Mouse (Mus musculus): ENCODE measurements around the gene Pde4b. TPM values are rescaled to one million over a fixed set of nuclear protein-coding genes. Genes with fewer than 3 reads are reported as not detected.

The Pde4b gene
- total RNA-seq, 4 experiments from 2014 or later: 53.6 to 108 (median 62.0) TPM

DNA sequence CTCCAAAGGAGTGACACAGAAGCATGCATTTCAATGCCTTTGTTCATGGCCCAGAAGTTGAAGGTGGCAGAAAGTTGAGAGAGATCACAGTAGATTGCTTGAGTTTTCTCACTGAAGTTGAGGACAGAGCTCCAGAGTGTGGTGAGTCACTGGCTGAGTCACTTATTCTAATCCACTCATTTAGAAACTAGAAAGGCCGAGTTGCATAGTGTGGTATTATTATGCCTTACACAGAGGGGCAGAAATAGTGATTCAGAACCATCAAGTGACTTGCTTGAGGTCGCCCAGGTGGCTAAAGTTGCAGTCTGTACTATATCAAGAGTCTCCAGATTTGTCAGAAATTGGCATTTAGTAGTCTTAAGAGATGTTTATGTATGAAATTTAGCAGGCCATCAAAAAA, 306.3 kb downstream of the Pde4b start:
- DNase-seq (ENCODE audit: low spot score in 2 of 2): no peak

DNA sequence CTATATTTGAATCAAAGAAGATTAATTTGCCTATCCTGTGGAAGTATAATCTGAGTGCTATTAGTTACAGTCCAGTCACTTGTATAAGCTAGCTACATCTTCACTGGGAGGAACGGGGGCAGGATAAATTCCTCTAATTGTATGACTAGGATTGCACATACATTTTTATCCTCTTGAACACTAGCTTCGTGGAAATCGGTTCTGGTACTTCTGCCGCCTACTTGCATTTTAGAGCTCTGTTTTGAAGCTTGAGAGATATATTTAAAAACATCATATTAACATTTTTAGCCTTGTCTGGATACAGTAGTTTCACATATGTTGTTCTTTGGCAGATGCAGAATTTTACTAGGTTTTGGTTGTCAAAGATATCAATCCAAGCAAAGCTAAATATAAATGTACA, 310.0 kb downstream of the Pde4b start:
- DNase-seq (ENCODE audit: low spot score in 2 of 2): no peak

DNA sequence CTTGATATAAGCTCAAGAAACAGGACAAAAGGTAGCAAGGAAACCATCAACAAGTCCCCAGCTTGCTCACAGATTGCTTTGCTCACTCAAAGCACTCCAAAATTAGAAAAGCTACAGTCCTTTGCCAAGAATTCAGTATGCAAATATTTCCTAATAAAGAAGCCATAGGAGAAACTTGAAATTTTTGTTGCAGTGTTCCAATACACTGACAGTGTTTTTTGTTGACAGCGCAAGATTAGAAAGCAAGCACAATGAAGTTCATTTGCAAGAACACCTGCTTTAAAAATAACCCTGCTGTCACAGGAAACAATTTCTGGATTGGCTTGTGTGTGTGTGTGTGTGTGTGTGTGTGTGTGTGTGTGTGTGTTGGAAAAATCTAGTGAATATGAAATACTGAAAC, 311.2 kb downstream of the Pde4b start:
- no peak for DNase-seq (ENCODE audit: low spot score in 2 of 2)

DNA sequence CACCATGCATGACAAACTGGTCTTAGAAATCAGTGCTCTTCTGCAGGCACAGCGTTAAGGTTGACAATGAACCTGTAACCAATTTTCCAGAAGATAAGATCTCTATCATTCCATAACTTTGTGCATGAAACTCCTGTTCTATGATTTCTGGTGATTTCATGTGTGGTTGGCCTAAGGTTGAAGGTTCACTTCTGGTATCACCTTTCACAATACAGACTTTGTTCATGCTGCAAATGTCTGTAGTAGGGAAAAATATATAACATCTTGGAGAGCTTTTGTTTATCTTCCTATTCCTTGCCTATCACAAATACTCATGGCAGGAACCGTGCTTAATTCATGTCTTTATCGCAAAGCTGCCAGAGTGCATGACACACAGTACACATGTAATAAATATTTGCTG, 319.5 kb downstream of the Pde4b start:
- DNase-seq (ENCODE audit: low spot score in 2 of 2): no peak

DNA sequence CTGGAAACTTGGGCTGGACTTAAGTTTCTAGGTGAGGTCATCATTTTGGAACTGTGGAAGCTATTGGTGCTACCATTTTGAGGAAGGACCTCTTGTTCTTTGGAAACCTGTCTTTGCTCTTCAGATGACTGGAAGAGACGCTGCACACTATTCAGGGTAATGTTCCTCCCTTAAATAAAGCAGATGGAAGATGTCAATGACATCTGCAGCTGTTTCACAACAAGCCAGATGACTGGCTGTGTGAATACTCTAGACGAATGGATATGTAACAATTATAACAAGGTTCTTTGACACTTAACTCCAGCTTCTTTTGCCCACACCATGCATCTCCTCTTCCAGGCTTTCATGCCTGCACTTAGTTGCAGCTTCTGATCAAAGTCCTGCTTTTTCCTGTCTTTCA, 320.8 kb downstream of the Pde4b start:
- no peak for DNase-seq (ENCODE audit: low spot score in 2 of 2)

DNA sequence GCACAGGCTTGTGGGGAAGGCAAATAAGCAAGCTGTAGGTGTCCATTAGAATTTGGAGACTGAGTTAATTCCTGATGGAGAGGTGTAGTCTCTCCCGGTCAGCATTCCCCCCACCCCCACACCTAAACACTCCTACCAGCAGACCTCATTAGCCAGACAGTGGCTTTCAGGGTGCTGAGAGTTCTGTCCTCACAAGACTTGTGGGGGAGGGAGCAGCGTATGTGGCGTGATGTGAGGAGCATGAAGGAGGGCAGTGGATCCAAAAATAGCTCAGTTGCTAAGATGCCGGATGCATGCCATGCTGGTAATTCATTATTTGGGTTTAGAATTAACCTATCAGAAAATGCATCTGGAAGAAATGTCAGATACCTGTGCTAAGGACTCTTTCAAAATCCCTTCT, 321.6 kb downstream of the Pde4b start:
- no peak for DNase-seq (ENCODE audit: low spot score in 2 of 2)

DNA sequence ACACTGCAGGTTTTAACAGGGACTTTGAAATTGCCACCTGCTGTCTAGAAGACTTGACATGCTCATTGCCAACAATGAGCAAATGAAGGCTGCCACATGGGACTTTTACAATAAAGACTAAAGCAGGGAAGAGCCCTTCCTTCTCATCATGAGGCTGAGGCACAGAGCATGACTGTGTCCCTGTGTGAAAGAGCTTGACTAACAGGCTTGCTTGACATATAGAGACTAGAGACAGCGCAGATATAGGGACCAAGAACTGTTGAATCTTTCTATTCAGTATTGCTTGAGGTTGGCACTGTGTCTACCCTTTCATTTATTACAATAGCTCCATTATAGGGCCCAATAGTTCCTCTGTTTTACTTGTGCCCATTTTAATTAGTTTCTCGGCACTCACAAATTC, 325.8 kb downstream of the Pde4b start:
- no peak for DNase-seq (ENCODE audit: low spot score in 2 of 2)

DNA sequence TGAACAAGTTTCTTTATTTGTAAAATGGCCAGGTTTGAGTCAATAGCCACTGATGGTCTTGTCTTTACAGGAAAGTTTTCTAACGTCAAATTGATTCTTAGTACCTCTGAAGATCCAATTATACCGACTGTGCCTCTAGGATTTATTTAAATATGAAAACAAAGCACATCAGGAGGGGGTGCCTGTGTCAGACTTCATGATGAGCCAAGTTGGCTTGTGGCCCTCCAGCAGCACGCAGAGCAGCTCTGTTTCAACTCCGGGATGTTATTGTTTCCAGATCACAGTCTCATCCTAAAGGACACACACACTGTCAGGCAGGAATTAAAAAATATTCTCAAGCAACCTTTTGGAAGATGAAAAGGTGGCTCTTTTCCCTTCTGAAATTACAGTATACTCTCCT, 326.5 kb downstream of the Pde4b start:
- no peak for DNase-seq (ENCODE audit: low spot score in 2 of 2)

DNA sequence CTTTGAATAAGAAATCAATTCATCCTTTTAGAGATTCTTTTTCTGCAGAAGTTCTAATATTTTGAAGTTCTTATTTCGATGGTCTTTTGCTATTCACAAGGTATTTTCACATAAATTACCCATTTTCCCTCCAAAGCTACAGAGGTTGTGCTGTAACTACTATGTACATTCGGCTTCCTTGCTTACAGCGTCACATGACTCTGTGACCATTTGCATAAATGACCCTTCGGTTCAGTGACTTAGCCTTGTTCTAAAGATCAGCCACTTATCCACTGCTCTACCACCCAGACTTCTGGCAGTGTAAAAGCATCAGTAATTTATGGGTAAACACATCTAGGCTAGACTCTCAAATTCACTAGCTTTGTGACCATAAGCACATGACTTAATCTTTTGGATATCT, 327.3 kb downstream of the Pde4b start:
- DNase-seq (ENCODE audit: low spot score in 2 of 2): no peak

DNA sequence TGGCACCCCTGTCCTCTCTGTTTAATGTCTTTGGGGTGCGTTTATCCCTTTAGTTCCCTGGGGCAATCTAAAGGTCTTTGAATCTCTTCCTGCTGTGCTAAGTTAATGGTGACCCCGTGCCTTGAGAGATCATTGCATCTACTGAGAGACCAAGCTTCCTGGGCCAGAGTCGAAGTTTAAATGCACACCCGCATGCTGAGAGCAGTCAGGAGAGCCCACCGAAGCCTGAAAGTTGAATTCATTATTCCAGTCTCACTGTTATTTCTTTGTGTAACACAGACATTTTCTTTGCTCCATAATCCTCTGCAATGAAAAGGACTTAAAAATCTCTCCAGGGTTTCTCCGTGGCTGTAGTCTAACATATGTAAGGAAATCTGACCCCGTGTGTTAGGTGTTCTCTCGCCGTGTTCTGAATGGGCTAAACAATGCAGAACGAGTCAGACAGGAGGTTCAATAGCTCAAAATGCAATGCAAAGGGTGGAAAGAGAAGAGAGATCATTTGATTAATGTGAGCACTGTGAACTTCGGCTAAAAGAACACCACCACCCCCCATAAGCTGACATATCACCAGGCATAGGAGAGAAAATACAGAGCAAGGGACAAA, 333.6 kb downstream of the Pde4b start:
- DNase-seq (ENCODE audit: low spot score in 2 of 2): no peak

DNA sequence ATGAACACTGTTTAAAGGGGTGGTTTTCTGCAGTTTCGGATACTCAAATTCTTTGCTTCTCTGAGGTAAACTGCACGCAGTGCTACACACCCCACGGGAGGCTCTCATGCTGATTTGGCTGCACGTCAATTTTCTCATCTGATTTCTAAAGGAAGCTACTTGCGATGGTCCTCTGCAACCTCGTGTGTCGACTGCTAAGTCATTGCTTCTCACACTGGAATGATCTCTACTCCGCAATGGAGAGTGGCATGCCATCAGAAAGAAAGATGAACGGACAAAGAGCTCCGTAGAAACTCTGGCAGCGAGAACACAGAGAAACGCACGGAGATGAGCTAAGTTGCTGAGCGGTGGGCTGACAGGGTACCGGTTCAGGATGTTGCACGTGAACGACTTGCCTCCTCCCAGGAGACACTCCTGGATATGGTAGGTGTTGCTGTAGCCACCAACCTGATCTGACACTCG, 334.1 kb downstream of the Pde4b start:
- no peak for DNase-seq (ENCODE audit: low spot score in 2 of 2)

DNA sequence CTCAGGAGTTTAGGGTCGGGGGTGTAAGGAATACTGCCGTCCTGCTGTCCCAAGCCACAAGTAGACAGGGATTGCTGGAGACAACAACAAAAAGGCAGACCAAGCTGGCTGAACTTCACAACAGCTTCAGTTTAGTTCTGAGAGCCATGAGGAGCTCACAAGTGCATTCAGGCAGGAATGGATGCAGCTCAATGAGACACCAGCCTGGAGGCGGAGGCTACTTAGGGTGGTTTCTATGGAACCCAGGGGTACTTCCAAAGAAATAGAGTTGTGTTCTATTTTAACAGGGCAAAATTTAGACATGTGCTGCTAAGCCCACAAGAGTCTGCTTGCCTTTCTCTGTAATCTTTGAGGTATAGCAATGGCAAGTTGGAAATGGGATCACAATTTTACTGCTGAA, 336.8 kb downstream of the Pde4b start:
- no peak for DNase-seq (ENCODE audit: low spot score in 2 of 2)

DNA sequence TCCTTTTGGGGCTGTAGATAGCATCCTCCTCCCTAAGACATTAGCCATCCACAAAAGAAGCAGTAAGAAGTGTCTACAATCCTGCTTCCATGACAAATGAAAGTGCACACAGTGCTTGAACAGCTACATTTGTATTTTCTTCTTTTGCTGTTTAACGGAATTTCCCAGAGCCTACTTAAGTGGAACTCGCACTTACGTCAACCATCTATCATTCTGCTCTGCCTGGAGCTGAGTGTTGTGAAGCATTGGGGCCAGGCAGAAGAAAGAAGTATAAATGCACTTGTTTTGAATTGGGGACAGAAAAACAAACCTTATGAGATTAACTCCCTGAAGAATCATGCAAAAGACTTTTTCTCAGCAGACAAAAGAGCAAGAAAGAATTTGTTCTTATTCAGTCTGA, 338.1 kb downstream of the Pde4b start:
- no peak for DNase-seq (ENCODE audit: low spot score in 2 of 2)

DNA sequence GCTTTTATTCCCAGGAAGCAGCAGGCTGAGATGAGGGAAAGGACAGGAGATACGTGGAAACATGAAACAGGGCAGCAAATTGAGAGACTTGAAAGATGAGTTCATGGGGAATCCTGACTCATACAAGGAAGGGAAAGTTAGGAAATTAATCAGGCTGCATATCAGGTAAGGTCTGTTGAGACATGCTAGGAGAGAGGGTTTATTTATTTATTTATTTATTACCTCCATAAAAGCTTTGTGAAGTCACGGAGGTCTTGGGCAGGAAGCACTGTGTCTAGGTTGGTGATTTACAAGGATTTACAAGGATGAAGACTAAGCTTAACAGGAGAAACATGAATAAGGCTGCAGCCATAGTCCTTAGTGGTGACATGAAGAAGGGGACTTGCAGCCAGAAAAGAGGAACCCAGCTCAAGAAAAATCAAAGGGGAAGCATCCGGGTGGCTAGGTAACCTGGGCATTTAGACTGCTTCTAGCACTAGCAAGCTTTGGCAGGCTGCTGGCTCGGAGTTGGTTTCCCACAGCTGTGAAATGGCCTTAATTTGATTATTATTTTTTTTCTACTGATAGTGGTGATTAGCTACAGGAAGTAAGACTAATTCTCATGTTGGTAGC, 342.5 kb downstream of the Pde4b start:
- DNase-seq (ENCODE audit: low spot score in 2 of 2): no peak

DNA sequence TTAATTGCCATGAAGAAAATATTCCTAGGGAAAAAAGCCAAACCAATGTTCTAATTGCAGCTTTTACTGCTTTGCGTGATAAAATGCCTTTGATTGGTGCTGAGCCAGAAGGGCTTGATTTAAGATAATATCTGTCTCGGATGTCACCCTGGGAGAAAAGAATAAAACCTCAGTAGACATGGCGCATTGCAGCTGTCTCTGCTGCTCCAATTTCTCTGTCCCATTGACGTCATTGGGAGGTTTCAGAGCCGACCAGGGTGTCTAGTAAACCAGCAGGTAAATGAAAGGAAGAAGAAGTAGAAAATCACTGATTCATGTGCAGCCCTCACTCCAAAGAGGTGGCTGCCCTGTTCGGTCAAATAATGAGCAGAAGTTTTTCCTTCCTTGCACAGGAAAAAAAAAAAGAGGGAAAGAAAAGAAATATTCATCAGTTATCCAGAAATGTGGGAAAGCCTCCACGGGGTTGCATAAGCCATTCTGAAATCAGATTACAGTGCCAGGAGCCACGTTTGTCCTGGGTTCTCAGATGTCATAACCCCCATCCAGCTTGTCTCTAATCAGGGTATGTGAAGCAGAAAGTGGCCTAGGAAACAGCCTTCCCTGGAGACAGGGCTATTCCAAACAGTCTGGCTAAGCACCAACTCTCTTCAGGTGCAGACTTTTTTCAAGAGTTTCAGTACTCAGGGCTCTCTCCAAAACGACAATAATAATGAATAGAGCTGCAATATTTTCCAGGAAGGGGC, 344.9 kb downstream of the Pde4b start:
- DNase-seq (ENCODE audit: low spot score in 2 of 2): peak in 1 of 2 experiments; percentile 13

DNA sequence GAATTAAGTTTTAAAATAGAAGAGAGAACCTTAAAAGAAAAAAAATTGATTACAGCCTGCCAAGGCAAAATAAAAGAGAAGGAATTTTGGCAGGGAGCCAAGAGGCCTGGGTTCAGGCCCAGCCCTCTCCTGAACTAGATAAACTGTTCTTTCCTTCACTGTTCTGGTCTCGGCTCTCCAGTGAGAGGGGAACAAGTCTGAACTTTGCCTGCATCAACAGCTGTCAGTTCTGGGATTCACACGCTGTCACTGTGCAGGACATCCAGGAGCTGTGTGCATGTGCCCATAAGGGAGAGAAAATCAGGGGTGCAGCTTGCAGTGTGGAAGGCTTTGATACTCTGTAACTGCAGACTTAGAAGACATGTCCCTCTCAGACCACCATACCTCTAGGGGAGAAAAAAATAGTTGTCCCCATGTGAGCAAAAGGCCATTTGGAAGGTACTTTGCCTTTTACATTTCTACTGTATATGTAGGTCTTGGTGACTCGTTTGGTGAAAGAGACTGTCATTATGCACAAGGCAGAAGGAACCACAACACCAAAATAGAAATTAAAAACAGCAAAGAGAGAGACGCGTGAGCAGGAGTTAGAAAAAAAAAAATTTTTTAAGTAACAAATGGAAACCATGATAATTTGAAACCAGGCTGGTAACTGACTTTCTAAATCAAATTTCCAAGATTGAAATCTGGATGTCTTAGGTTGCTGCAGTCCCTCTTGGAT, 352.2 kb downstream of the Pde4b start:
- DNase-seq (ENCODE audit: low spot score in 2 of 2): no peak

DNA sequence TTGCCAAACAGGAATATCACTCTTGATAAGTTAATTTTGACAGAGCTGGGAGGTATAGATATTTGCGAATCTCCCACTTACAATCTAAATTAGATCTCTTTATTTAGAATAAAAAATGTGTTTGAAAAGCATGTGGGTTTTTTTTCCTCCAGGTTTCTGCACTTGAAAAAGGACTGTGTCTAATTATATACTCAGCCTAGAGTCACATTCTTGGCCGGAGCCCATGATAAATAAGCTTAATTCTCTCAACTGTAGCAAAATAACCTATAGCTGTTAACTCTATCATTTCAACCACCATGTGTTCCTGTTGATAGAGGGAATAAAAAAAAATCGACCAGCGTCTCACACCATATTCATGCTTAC, 352.8 kb downstream of the Pde4b start:
- no peak for DNase-seq (ENCODE audit: low spot score in 2 of 2)

DNA sequence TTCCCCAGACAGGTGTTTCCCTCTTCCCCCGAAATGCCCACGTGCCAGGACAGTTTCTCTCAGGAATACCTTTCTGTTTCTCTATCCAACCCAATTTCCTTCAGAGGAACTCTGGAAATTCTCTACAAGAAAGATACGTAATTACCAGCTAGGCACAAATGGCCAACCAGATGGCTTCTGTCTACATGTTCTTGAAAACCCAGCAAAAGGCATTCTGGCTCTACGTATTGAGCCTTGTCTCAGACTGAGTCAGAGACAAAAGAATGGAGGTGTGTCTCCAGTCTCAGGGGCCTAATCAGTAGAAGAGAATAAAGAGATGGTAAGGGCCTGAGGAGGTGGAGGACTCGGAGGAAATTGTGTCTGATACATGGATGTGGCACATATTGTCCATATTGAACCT, 356.2 kb downstream of the Pde4b start:
- no peak for DNase-seq (ENCODE audit: low spot score in 2 of 2)

DNA sequence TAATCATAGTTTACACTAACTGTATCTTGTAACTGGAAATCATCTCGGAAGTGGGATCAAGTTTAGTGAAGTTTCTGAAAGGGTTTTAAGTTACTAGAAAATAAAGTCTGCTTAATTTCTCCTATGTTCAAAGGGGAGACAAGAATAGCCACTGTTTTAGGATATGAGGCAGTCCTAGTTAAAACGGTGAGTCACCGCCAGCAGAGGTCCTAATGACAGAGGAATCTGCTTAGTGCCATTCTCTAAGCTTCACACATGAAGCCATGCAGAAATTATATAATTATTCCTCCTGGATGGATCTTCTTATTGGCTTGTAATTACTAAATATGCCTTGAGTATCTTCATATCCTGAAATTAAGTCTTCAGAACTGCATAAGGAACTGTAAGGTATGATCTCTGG, 357.2 kb downstream of the Pde4b start:
- DNase-seq (ENCODE audit: low spot score in 2 of 2): no peak

DNA sequence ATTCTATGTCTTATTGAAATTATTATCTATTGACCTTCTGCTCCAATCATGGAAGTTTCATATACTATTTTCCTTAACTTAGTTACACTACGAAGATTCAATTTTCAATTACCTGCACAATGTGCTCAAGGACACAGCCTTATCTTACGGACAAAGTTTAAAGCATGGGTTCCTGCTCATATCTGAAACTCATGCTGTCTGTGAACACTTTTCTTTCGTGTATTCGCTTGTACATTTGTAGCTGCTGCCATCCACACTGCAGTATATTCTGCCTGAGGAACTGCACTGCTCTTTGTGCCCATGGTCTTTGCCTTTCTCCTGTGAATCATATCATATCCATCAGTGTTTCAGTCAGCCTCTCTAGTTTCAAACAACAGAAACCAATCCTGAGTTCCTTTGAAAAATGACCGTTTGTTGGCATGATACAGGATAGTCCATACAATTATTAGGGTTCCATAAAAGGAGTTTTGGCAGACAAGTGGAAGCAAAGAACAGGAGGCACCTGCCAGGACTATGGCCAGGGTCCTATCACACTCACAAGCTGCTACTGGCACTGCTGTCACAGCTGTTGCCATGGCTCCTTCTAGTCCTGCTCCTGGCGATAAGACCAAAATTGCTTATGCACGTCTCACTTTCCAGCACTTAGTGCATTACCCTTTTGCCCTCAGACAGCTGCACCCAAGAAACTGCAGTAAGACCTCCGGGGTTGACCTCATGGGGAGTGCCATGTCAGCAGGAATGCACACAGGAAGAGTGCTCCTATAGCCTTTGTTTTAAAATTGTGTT, 359.0 kb downstream of the Pde4b start:
- no peak for DNase-seq (ENCODE audit: low spot score in 2 of 2)

DNA sequence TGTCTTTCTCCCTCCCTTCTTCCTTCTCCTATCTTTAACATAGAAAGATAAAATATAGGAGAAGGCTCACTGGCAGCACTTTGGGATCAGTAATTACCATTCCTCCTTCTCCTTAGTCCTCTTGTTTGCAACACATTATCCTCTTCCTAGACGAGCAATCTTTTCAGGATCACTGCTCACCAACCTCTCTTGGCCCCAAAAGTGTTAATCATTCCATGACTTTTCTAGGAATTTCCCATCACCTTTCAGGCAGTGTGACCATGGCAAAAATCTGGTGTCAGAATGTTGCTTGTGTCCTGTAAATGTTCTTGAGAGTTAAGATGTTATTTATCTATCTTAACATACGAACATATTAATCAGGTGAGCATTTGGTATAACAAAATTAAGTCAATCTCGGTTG, 369.1 kb downstream of the Pde4b start:
- no peak for DNase-seq (ENCODE audit: low spot score in 2 of 2)
